ENCODE assay signal across 25 mouse cellular contexts in the genomic region with DNA sequence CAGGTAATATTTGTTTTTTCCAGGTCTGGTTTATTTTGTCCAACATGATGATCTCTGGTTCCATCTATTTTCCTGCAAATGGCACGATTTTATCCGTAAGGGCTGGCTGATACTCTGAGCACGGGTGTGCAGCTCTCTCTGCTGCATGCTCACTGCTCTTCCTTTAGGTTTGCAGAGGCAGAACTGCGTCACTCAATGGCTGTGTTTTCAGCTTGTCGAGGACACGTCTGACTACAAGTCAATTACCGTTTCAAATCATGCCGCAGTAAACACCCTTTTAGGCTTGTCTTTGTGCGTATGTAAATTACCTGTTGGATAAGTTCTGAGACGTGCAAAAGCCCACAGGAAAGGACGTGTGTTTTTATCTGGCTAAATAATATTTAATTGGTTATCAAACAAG. TPM values are rescaled to one million over a fixed set of nuclear protein-coding genes. Genes with fewer than 3 reads are reported as not detected.
DNase-seq lines count a peak whose midpoint lies in the region; ATAC-seq lines count a peak whose summit lies in the region.
"Had no signal": no experiment of that assay in that cellular context is flagged by ENCODE, and none has a peak within 500 bp of the region (broad histone marks: within the 10 kb centered on the region; RNA-seq: fewer than 3 reads in every experiment).

No protein-coding gene starts in this region.

- H3K4me1 ChIP-seq in forebrain, embryonic 15.5 days, result peaks cover 12% of the 10 kb centered on the region; the same call in 1 of the 2 replicates
- H3K4me1 ChIP-seq in forebrain, embryonic 12.5 days, result peaks cover 9% of the 10 kb centered on the region
- H3K4me1 ChIP-seq in midbrain, embryonic 13.5 days (replicated peaks), result 0 out of 2 replicates have a peak, but pooled peaks cover 10% of the 10 kb centered on the region
- no peaks in the 10 kb centered on the region for H3K4me1 ChIP-seq in midbrain, embryonic 10.5 days
- H3K4me1 ChIP-seq in forebrain, embryonic 16.5 days (replicated peaks; ENCODE audit: control insufficient read depth, insufficient read depth, low read length), result peaks cover 4% of the 10 kb centered on the region; the same call in 1 of the 2 replicates
- H3K4me1 ChIP-seq in midbrain, embryonic 16.5 days (ENCODE audit: control insufficient read depth, insufficient read depth, low read length), result peaks cover 8% of the 10 kb centered on the region; the same call in 1 of the 2 replicates
- H3K4me1 ChIP-seq: heart, embryonic 10.5 days; heart, embryonic 13.5 days; intestine, embryonic 15.5 days had no signal

- no peaks in the 10 kb centered on the region for H3K27me3 ChIP-seq in forebrain, embryonic 15.5 days
- 0 out of 2 replicates have a peak, but pooled peaks cover 7% of the 10 kb centered on the region for H3K27me3 ChIP-seq in forebrain, embryonic 12.5 days
- H3K27me3 ChIP-seq in midbrain, embryonic 13.5 days, result no peaks in the 10 kb centered on the region
- no peaks in the 10 kb centered on the region for H3K27me3 ChIP-seq in midbrain, embryonic 10.5 days (ENCODE audit: low read depth, poor library complexity, severe bottlenecking)
- H3K27me3 ChIP-seq in forebrain, embryonic 16.5 days (replicated peaks; ENCODE audit: control insufficient read depth, insufficient read depth, low read length), result 0 out of 2 replicates have a peak, but pooled peaks cover 2% of the 10 kb centered on the region
- no peaks in the 10 kb centered on the region for H3K27me3 ChIP-seq in midbrain, embryonic 16.5 days (ENCODE audit: control insufficient read depth, insufficient read depth, low read depth, low read length)
- H3K27me3 ChIP-seq: heart, embryonic 13.5 days; hindbrain, embryonic 15.5 days; intestine, embryonic 15.5 days had no signal

- no peak overlapping the region for H3K4me3 ChIP-seq in forebrain, embryonic 15.5 days
- H3K4me3 ChIP-seq in forebrain, embryonic 12.5 days (replicated peaks), result no peak overlapping the region
- H3K4me3 ChIP-seq in midbrain, embryonic 13.5 days (replicated peaks), result no peak overlapping the region
- no peak overlapping the region for H3K4me3 ChIP-seq in midbrain, embryonic 10.5 days
- no peak overlapping the region for H3K4me3 ChIP-seq in forebrain, embryonic 16.5 days (replicated peaks; ENCODE audit: low read length)
- no peak overlapping the region for H3K4me3 ChIP-seq in midbrain, embryonic 16.5 days (ENCODE audit: low read depth, low read length)
- H3K4me3 ChIP-seq: heart, adult 2 months; heart, embryonic 10.5 days; heart, embryonic 13.5 days; hindbrain, embryonic 15.5 days; intestine, embryonic 15.5 days had no signal

- H3K36me3 ChIP-seq in forebrain, embryonic 15.5 days, result no peaks in the 10 kb centered on the region
- no peaks in the 10 kb centered on the region for H3K36me3 ChIP-seq in forebrain, embryonic 12.5 days (replicated peaks)
- no peaks in the 10 kb centered on the region for H3K36me3 ChIP-seq in midbrain, embryonic 13.5 days
- H3K36me3 ChIP-seq in midbrain, embryonic 10.5 days, result no peaks in the 10 kb centered on the region
- no peaks in the 10 kb centered on the region for H3K36me3 ChIP-seq in forebrain, embryonic 16.5 days (ENCODE audit: control insufficient read depth, insufficient read depth)
- H3K36me3 ChIP-seq in midbrain, embryonic 16.5 days (ENCODE audit: control insufficient read depth, insufficient read depth, low read length), result no peaks in the 10 kb centered on the region
- H3K36me3 ChIP-seq: heart, embryonic 10.5 days; heart, embryonic 13.5 days; hindbrain, embryonic 15.5 days; intestine, embryonic 15.5 days had no signal

- no peak overlapping the region for H3K4me2 ChIP-seq in forebrain, embryonic 15.5 days (replicated peaks)
- no peak overlapping the region for H3K4me2 ChIP-seq in forebrain, embryonic 12.5 days
- H3K4me2 ChIP-seq in midbrain, embryonic 13.5 days (replicated peaks), result no peak overlapping the region
- H3K4me2 ChIP-seq in forebrain, embryonic 16.5 days (ENCODE audit: low read length), result peak overlapping the region; percentile 2; the same call in 1 of the 2 replicates
- peak overlapping the region; percentile 3; the same call in 1 of the 2 replicates for H3K4me2 ChIP-seq in midbrain, embryonic 16.5 days (ENCODE audit: low read length)
- H3K4me2 ChIP-seq: heart, embryonic 13.5 days; hindbrain, embryonic 15.5 days; intestine, embryonic 15.5 days had no signal

- DNase-seq in midbrain, embryonic 10.5 days (ENCODE audit: low spot score), result no peak
- DNase-seq in cerebellum, postnatal 10 days, result no peak
- DNase-seq: adrenal gland, adult 2 months; adrenal gland, postnatal 14 days; cerebellum, adult 11-12 months; cerebellum, adult 8-10 months; cerebellum, postnatal 14 days; gastrocnemius, postnatal 10 days; gastrocnemius, postnatal 36 days; heart, adult 2 months; heart, postnatal 14 days; heart, postnatal 4 days; kidney, adult 11 months had no signal

- ATAC-seq in forebrain, embryonic 15.5 days (replicated peaks), result peak; percentile 67
- no peak; the same call in 1 of the 2 replicates for ATAC-seq in forebrain, embryonic 12.5 days (ENCODE audit: low FRiP score)
- 0 out of 2 replicates have a peak, but pooled peaks have one; percentile 37 for ATAC-seq in midbrain, embryonic 13.5 days
- peak; percentile 70; the same call in 1 of the 2 replicates for ATAC-seq in forebrain, embryonic 16.5 days
- 0 out of 2 replicates have a peak, but pooled peaks have one; percentile 44 for ATAC-seq in midbrain, embryonic 16.5 days
- ATAC-seq: CD4-positive, CD25-positive, alpha-beta regulatory T cell, adult 4 months; intestine, embryonic 15.5 days had no signal

- H3K9me3 ChIP-seq in forebrain, embryonic 15.5 days, result no peaks in the 10 kb centered on the region
- no peaks in the 10 kb centered on the region for H3K9me3 ChIP-seq in forebrain, embryonic 12.5 days
- H3K9me3 ChIP-seq in midbrain, embryonic 13.5 days, result no peaks in the 10 kb centered on the region
- H3K9me3 ChIP-seq in midbrain, embryonic 10.5 days (replicated peaks), result no peaks in the 10 kb centered on the region
- no peaks in the 10 kb centered on the region for H3K9me3 ChIP-seq in forebrain, embryonic 16.5 days (ENCODE audit: control insufficient read depth, low read length)
- H3K9me3 ChIP-seq in midbrain, embryonic 16.5 days (replicated peaks; ENCODE audit: control insufficient read depth, low read length, poor library complexity, severe bottlenecking), result no peaks in the 10 kb centered on the region
- H3K9me3 ChIP-seq: heart, embryonic 10.5 days; heart, embryonic 13.5 days; hindbrain, embryonic 15.5 days; intestine, embryonic 15.5 days had no signal

- no peak overlapping the region for H3K9ac ChIP-seq in forebrain, embryonic 15.5 days (replicated peaks)
- H3K9ac ChIP-seq in forebrain, embryonic 12.5 days, result no peak overlapping the region
- H3K9ac ChIP-seq in midbrain, embryonic 13.5 days (replicated peaks), result no peak overlapping the region
- no peak overlapping the region for H3K9ac ChIP-seq in forebrain, embryonic 16.5 days (replicated peaks; ENCODE audit: low read depth, low read length)
- no peak overlapping the region for H3K9ac ChIP-seq in midbrain, embryonic 16.5 days (ENCODE audit: low read depth, low read length)
- H3K9ac ChIP-seq: heart, embryonic 13.5 days; hindbrain, embryonic 15.5 days; intestine, embryonic 15.5 days had no signal

- WGBS in forebrain, embryonic 15.5 days, result 28% methylated on average over 11 of the region's 11 CpGs
- WGBS in forebrain, embryonic 12.5 days, result 44% methylated on average over 11 of the region's 11 CpGs
- WGBS in midbrain, embryonic 13.5 days, result 53% methylated on average over 11 of the region's 11 CpGs
- 70% methylated on average over 11 of the region's 11 CpGs for WGBS in midbrain, embryonic 10.5 days
- 27% methylated on average over 11 of the region's 11 CpGs for WGBS in forebrain, embryonic 16.5 days
- WGBS in midbrain, embryonic 16.5 days, result 46% methylated on average over 11 of the region's 11 CpGs

- no peak overlapping the region for H3K27ac ChIP-seq in forebrain, embryonic 15.5 days (replicated peaks)
- H3K27ac ChIP-seq in forebrain, embryonic 12.5 days, result no peak overlapping the region
- H3K27ac ChIP-seq in midbrain, embryonic 13.5 days, result no peak overlapping the region
- H3K27ac ChIP-seq in midbrain, embryonic 10.5 days (replicated peaks), result no peak overlapping the region
- H3K27ac ChIP-seq in forebrain, embryonic 16.5 days (ENCODE audit: low read length), result no peak overlapping the region
- H3K27ac ChIP-seq in midbrain, embryonic 16.5 days (ENCODE audit: low read length), result no peak overlapping the region; the same call in 1 of the 2 replicates
- H3K27ac ChIP-seq: heart, adult 2 months; heart, embryonic 10.5 days; heart, embryonic 13.5 days; hindbrain, embryonic 15.5 days; intestine, embryonic 15.5 days had no signal

RNA-seq across cellular contexts. Expression of a gene that starts 49.6 kb away (rescaled TPM):
- polyA plus RNA-seq in forebrain, embryonic 15.5 days (2015; fragmentation: Nextera tagmentation; extraction: Ambion mirVana), result 4.7 and 6.1 TPM in 2 replicates
- polyA plus RNA-seq in forebrain, embryonic 12.5 days (2016; fragmentation: Nextera tagmentation; extraction: Ambion mirVana), result 0.18 and 0.24 TPM in 2 replicates
- polyA plus RNA-seq in midbrain, embryonic 13.5 days (2015; fragmentation: Nextera tagmentation; extraction: Ambion mirVana), result 0.88 and 1.3 TPM in 2 replicates
- 0.02 and 0.06 TPM in 2 replicates for polyA plus RNA-seq in midbrain, embryonic 10.5 days (2016; fragmentation: Nextera tagmentation; extraction: Ambion mirVana)
- 7.0 and 11.2 TPM in 2 replicates for polyA plus RNA-seq in forebrain, embryonic 16.5 days (2015; fragmentation: Nextera tagmentation; extraction: Ambion mirVana)
- 5.6 and 9.9 TPM in 2 replicates for polyA plus RNA-seq in midbrain, embryonic 16.5 days (2015; fragmentation: Nextera tagmentation; extraction: Ambion mirVana)
- polyA plus RNA-seq: C2C12; embryonic facial prominence, embryonic 11.5 days; heart, adult 2 months had no signal

Comparison
In these comparisons a context has a peak if more than half of its experiments do, and no peak if none do; other contexts are left out.
1. H3K4me2 ChIP-seq: peak in forebrain, embryonic 16.5 days (single experiment) and midbrain, embryonic 16.5 days (single experiment); none in forebrain, embryonic 15.5 days (single experiment), forebrain, embryonic 12.5 days (single experiment) and midbrain, embryonic 13.5 days (single experiment).